Mouse (Mus musculus): ENCODE measurements around the gene Asap3.
A peak's percentile ranks its signal among the peaks of the same experiment; 100 is the strongest.

The Asap3 gene

DNA sequence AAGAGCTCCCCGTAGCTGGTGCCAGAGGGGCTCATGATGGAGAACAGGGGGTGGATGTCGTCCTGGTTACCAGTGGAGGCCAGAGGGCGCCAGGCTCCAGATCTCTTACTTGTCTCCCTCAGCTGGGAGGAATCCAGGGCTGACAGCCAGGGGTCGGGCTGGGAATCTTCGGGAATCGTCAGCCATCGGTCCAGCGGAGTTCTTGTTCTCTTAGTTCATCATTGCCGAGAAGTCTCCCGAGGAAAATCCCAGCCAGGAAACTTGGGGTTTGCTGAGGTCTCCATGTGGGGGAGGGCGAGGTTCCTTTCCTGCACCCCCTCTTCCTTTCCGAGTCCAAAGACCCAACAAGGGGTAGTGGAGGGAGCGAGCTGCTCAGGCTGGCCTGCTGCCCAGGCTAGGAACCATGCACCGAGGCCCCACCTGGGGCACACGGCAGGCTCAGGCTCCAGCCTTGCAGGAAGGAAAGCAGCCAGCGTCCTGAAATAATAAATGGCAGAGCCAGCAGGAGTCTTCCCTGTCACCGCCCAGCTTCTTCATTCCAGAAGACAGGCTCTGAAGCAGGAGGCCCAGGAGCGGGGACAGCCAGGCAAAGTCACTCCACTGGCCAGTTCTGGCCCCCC lies 12.5 kb downstream of the Asap3 start:
- no peak for DNase-seq (ENCODE audit: low spot score in 2 of 2)

DNA sequence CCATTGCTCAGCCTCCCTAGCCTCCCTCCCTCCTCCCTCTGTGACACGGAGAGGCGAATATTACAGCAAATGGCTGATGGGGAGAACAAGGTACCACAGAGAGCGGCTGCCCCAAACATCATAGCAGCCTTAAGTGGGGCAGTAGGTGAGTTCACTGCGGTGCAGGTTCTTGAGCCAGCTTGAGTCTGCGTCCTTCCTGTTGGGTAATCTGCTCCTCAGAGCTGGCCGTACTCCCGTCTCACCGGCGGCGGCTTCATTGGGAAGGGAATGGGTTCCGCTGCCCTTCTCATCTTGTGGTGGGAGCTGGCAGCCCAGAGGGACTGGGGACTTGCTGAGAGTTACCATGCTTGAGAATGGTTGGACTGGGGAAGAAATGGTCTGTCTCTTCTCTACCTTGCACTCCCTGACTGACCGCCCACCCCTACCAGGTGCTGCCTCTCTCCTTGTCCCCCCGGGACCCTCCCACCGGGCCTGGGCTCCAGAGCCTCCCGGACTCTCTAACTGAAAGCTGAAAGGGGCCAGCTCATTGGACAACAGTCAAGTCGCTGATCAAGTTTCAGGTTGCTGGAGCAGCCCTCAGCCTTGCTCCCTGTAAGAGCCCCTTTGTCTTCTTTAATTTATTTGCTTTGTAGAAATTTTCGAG lies 14.1 kb downstream of the Asap3 start:
- no peak for DNase-seq (ENCODE audit: low spot score in 2 of 2)

DNA sequence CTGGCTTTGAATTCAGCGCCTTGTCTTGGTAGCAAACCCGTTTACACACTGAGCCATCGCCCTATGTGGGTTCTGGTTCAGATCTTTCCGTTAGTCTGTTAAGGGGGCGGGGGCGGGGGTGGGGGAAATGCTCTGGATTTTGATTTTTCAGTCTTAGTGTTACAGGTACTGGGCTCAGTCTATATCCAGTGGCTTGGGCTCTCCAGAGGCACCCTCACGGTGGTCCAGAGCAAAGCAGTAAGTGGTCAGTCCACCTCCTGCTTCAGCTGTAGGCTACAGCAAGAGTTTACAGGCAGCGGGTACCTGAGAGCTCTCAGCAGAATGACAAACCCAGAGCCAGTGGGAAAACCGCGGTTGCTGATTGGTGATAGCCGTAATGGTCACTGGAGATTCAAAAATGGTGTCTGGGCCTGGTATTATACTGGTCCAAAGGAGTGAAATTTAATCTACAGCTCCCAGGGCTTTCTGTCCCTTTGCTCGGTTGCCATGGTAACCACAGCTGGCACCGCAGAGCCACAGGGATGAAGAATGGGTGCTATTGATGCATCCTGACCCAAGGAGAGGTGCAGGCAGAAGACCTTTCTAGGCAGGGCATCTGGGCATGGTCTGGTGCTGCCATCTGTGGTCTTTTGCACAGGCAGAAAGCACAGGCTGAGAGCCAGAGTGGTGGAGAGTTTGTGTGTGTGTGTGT lies 17.5 kb downstream of the Asap3 start:
- DNase-seq (ENCODE audit: low spot score in 2 of 2), result no peak

DNA sequence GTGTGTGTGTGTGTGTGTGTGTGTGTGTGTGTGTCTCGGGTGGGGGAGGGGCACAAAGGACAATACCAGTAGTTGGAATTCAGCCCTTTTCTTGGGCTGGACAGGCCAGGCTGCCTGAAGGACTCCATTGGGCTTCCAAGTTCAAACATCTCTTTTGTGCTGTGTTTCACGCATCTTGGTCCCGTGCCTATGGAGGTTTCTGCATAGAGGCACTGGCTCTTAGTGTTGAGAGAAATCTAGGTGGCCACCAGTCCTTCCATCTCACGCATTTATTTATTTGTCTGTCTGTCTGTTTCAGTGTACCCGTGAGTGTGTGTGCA lies 18.0 kb downstream of the Asap3 start:
- no peak for DNase-seq (ENCODE audit: low spot score in 2 of 2)

DNA sequence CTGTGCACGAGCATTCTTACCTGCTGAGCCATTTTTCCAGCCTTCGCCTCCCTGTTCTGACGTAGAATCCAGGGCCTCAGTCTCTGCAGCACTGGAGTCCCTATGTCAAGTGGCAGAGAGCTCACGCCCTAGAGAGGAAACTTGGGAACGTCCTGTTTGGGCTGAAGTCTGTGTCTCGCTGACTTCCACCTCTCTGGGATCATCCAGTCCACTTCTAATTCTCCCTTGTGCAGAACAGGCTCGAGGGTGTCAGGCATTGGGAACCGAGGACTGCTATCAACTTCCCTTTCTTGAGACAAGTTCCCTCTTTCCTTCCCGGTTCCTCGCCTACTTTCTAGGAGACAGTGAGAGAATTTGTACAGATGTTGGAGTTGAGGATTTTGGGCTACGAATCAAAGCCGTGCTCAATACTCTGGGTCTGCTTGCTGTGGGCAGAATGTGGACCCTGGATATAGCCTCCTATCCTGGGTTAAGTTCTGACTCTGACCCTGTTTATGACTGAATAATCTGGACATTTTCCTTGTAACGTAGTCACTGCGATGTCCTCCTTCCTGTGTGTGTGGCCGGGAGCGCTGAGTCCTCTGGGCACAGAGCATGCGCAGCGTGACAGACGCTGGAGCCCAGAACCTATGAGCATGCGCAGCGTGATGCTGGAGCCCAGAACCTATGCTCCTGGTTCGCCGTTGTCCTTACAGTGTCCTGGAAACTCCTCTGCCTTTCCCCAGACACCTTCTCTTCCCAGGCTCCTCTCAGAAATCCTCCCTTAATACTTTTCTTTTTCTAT lies 18.7 kb downstream of the Asap3 start:
- DNase-seq (ENCODE audit: low spot score in 2 of 2), result no peak

DNA sequence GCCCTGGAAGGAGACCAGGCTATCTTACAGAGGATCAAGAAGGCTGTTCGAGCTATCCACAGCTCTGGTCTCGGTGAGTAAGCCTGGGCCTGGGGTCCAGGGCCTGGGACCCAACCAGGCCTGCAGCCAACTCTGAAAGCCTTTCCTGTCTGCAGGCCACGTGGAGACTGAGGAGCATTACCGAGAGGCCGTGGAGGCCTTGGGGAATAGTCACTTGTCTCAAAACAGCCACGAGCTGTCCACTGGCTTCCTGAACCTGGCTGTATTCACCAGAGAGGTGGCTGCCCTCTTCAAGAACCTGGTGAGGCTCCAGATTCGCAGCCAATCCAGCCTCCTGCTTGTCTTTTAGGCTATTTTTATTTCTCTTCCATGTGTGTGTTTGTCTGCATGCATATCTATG lies 21.2 kb downstream of the Asap3 start:
- DNase-seq (ENCODE audit: low spot score in 2 of 2), result no peak

DNA sequence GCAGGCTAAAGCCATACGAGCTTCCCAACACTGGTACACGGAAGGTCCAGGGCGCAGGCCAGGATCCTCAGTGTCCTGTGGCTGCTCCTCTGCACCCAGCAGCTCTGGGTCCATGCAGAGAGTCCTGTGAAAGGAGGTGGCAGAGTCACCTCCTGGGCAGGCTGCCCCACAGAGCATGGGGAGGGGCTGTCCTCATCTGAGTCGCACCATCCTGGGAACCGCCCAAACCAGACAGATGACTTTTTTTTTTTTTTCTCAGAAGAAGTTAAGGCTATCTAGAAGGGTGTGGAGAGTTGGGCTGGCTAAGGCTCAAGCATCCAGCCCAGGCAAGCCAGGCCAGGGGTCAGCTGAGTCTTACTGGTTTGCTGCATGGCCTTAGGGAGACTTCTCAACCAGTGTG lies 22.5 kb downstream of the Asap3 start:
- DNase-seq (ENCODE audit: low spot score in 2 of 2), result no peak

DNA sequence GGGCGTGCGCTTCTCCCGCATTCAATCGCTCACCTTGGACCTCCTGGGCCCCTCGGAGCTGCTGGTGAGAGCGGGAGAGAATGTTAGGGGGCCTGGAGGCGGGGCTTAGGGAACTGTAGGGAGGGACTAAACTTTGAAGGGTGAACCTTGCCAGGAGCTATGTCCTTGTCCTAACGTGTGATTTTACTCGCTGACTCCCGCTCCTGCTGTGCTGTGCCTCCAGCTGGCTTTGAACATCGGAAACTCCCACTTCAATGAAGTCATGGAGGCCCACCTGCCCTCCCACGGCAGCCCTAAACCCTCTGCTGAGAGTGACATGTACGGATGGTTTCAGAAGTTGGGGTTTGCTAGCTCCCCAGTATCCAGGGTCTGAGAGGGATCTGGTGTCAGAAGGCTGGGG lies 32.5 kb downstream of the Asap3 start:
- DNase-seq (ENCODE audit: low spot score in 2 of 2), result no peak

DNA sequence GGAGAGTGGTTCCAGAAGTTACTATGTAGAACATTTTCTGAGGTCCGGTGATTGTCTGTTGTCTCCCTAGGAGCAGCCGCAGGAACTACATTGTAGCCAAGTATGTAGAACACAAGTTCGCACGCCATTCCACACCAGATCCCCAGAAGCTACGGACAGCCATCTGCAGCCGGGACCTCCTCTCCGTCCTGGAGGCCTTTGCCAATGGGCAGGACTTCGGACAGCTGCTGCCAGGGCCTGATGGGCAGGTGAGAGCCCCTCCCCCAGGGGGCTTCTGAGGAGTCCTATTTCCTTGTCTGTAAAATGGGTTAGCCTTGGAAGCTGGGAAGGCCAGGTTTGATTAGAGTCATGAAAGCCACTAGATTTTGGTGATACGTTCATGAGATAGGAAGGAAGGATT lies 32.9 kb downstream of the Asap3 start:
- no peak for DNase-seq (ENCODE audit: low spot score in 2 of 2)

DNA sequence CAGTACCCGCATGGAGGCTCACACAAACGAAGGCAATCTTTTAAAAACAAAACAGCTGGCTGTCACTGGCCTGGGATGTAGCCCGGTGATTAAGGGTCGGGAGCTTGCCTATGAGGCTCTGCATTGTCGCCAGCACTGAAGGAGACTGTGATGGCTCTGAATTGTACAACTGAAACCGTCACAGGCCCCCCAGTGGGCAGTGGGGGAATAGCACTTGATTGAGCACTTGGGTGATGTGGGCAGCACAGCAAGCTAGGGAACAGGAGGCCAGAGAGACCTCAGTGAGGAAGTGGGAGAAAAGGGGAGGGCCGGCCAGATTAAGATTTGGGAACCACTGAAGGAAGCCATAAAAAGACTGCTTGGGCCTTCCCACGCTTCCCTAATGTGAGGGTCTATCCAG lies 33.5 kb downstream of the Asap3 start:
- DNase-seq (ENCODE audit: low spot score in 2 of 2), result peak; percentile 72 to 74

DNA sequence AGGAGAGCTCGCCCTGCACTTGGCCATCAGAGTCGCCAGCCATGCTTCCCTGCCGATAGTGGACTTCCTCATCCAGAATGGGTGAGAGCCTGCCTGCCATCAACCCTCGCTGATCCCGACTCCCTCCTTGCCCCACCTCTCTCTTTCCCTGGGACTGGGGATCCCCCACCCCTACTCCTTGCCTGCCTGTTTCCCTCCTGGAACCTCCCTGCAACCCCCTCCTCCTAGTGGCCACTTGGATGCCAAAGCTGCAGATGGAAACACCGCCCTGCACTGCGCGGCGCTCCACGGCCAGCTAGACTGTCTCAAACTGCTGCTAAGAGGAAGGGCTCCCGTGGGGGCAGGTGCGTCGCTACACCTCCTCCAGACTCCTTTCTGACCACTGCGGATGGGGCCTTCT lies 34.0 kb downstream of the Asap3 start:
- no peak for DNase-seq (ENCODE audit: low spot score in 2 of 2)

DNA sequence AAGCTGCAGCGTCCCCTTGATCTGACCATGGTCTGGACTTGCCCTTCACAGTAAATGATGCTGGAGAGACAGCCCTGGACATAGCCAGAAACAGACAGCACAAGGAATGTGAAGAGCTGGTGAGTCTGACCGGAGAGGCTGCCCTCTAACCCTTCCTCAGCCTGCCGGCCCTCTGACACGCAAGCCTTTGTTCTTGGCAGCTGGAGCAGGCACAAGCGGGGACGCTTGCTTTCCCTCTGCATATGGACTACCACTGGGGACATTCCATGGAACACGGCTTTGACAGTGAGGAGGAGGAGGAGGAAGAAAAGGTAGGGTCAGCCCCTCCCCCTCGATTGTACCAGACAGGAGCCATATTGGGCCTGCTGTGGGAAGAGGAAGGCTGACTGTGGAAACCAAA lies 34.8 kb downstream of the Asap3 start:
- DNase-seq (ENCODE audit: low spot score in 2 of 2), result no peak

DNA sequence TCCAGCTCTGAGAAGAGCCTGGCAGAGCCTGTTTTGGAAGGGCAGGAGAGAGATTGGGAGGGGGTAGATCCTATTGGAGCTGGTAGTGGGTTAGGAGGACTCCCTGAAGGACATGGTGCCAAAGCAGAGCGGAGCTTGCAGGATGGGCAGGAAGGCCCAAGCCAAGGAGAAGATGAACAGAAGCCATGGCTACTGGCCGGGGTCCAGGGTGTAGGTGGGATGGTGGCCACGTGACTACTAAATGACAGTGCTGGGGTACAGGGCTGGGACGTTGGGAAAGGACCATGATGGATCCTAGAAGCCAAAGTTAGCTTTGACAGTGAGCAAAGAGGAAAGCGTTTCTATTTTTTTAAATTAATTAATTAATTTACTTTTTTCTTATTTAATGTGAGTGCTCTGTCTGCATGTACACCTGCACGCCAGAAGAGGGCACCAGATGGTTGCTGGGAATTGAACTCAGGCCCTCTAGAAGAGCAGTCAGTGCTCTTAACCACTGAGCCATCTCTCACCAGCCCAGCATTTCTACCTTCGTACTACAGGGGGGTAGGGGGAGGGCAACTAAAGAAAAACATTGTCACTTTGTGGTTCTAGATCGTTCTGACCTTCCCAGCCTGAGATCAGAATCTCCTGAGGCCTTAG lies 36.0 kb downstream of the Asap3 start:
- no peak for DNase-seq (ENCODE audit: low spot score in 2 of 2)

DNA sequence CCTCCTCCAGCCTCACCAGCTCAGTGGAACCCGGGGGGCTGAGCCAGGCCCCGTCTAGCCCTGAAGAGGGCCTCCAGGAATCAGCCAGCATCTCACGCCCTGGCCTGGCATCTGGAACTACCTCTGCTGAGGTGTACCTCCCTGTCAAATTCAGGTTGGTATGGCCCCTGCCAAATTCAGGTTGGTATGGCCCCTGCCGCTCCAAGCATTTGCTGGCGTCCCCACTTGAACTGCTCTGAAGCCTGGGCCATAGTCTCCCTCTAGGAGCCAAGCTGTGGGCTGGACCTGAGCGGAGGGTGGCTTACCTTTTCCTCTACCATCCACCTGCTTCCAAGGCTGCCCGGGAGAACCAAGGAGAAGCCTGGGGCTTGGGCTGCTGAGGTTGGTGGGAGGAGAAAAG lies 36.6 kb downstream of the Asap3 start:
- DNase-seq (ENCODE audit: low spot score in 2 of 2), result no peak

DNA sequence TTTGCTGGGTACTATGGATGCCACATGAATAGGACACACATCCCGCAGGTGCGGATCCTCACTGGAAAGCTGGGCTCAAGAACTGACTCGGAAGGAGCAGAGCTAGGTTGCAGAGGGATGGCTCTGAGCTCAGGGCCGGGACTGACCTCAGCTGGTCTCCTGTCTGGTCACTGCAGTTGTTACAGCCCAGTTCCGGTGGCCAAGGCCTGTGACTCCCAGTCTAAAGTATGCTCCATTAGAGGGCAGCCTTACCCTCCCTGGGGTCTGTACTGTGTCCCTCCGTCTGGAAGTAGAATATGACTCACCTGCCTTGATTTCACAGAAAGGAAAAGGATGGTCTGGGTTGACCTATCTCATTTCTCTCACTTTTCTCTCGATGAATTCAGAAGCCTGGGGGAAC lies 38.0 kb downstream of the Asap3 start:
- no peak for DNase-seq (ENCODE audit: low spot score in 2 of 2)

DNA sequence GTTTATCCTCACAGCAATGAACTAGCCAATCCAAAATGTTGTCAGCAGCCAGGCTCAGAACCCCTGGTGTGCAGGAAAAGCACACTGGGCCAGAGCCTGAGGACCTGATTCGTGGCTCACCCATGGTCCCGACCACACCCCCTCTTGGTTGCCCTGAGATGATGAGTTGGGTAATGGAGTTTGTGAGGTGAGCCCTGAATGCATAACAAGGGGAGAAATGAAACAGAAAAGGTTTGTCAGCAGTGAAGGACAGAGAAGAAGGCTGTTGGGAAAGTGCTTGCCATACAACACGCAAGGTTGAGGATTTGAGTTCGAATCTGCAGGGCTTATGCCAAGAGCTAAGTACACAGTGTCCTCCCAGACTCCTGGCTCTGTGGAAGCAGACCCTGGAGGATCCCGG lies 39.5 kb downstream of the Asap3 start:
- DNase-seq (ENCODE audit: low spot score in 2 of 2), result no peak

DNA sequence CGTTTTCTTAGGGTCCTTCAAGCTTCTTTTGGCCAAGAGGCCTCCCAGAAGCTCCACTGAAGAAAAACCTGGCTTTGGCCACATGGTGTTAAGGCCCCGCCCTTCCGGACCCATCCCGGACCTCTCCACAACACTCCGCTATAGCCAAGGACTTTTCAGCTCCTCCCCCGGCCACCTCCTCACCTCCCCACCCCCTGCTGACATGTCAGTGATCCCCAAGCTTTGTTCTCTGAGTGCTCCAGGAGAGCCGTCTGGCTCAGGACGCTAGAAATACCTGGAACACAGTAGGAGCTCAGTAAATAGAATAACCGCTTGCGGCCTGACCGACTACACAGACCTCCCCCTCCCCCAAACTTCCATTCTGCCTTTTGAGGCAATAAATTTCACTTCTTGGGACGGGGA lies 40.4 kb downstream of the Asap3 start:
- no peak for DNase-seq (ENCODE audit: low spot score in 2 of 2)

DNA sequence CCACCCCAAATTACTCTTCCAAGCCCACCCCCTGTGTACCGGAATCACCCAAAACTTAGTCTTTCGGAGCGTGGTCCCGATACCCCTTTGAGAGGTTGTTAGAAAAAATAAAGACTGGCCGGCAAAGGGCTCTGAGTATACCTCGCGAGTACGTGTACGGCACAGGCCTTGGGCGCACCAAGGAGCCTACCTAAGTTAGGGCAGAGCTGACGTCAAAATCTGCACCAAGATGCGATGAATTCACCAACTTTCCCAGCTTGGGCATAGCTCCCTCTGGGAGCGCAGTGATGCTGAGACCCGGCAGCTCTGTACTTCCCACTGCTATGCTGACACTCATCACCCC lies 41.2 kb downstream of the Asap3 start:
- no peak for DNase-seq (ENCODE audit: low spot score in 2 of 2)

DNA sequence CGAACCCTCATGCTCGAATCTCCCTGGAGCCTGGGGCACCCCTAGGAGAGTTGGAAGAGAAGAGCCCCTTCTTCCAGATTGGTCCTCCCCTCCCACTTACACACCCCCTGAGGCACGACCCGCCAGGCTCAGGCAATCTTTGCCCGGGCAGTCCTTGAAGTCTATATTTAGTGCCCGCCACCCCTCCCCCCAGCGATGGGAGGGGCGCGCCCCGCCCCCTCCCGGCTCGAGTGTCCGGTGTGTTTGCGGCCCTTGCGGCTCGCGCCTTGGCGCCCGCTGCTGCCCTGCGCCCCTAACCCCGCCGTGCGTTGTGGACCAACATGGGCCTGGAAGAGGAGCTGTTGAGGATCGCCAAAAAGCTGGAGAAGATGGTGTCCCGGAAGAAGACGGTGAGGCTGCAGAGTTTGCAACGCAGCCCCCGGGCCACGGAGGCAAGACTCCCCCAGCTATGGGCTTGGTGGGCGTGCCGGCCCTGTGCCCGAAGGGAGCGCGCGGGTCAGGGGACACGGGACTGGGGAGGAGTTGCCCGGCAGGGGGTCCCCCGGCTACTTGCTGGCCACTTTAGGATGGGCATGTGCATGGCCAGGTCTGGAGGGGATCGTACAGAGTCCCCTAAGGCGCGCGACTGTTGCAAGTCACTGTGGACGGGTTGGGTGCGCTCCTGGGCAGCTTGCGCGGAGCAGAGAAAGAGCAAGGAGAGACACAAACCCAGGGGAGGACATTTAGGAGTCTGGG lies 41.7 kb downstream of the Asap3 start, which contains the start of gene Tcea3:
Gene Tcea3, plus strand, starts transcription at position 1 of the 735 bp plus-strand sequence.
- DNase-seq (ENCODE audit: low spot score in 2 of 2), result no peak

DNA sequence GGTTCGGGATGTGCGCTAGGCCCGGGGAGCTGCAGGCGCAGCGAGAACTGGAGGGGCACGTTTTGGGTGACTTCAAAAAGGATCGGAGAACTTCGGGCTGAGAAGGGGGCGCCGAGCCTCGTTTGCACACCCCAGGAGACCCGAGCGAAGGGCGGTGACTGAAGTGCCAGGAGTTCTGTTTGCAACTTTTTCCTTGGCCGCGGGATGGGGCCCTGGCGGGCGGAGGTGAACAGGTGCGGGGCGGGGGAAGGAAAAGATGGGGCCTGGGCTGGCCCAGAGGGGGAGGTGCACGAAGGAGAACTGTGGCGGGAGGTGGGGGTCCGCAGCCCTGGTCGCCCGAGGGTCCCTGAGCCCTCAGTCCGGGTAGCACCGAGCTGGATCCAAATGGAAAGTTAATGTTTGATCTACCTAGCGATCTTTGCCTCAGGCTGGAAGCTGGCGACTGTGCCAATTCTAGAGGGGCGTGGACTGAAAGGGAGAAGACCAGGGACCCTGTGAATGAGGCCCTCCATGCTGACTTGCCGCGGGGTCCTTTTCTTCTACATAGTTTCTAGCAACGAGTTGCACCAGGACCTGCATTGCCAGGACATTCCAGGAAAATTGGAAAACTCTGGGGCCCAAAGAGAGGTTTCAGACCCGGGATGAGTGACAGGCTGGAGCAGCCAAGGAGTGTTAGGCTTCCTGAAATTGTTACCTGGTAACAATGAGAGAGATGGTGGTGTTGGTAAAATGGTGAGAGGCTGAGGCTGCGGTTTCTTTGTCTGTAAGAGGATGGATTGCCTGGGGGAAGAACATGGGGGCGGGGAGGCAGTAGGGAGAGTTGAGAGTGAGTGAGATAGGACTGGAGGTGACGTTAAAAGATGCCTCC lies 42.5 kb downstream of the Asap3 start:
- no peak for DNase-seq (ENCODE audit: low spot score in 2 of 2)

DNA sequence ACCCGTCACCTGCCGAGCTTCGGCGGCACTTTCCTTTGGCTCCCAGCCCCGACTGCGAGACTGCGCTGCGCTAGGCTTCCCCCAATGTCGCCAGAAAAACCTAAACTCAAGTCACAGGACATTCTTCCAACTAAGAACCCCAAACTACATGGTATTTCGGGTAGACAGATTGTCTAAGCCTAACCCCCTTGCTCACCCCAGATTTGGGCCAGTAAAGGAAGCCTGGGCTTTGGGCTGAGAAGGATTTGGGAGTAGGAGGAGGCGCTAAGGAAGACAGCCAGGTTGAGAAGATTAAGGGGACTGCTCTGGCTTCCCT lies 43.1 kb downstream of the Asap3 start:
- no peak for DNase-seq (ENCODE audit: low spot score in 2 of 2)

Measured in spleen, postnatal 36 days (tissue).